Mouse (Mus musculus): Measurements from ENCODE around the gene Cdh24.

GRCm38 (mm10) chr14:54640946-54641304, 239 bp downstream of the Cdh24 start, which contains the start of gene Gm17606:
- no peak; the same call in 1 of the 2 replicates for TF ChIP-seq POLR2A (IDR thresholded peaks at IDR 0.05; ENCODE audit: insufficient read depth, low read depth, low read length)
- TF ChIP-seq CTCF (IDR thresholded peaks at IDR 0.05; ENCODE audit: insufficient read depth, low read depth, low read length), result no peak

Data from olfactory bulb, adult 2 months (tissue).